Mouse (Mus musculus): Measurements from ENCODE around the gene Gm30191.

The Gm30191 gene

DNA sequence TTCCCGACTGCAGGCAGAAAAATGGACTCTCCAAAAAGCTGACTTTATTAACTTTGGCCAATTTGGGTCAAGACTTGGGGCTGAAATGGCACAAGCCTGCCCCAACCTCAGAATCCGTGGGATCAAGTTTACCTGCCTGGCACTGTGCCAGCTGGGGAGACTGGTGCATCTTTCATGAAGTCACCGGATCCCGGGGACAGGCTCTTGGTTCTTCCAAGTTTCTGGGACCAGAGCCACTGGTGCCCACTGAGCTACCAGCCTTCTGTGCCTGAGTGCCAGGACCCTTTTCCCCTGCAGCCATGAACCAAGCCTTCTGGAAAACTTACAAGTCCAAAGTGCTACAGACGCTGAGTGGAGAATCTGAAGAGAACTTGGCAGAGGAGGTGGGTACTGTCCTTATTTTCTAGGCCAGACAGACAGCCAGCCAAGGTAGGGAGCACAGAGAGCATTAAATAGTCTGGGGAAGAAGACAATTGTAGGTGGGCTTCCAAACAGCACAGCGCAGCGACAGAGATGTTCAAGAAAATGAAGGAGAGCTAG is at the start of gene Gm30191:
TSS of gene Gm30191 (plus strand) at position 217 of the 540 bp plus-strand sequence.
- DNase-seq (ENCODE audit: low read depth, low spot score) = no peak

DNA sequence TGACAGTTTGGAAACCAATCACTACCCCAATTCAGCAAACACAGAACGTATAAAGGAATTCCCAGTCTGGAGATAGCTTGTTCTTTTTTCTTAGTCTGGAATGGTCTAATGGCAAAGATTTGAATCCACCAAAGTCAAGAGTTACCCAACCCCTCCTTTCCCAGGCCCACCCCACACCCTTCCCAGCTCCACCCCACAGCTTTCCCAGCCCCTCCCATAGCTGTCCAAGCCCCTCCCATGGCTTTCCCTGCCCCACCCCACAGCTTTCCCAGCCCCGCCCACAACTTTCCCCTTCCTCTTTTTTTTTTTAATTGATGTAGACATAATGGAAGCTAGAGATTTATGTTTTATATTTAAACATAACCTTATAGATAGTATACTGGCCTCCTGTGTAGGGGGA is 47.4 kb upstream of the Gm30191 start:
- DNase-seq (ENCODE audit: low read depth, low spot score) = no peak

DNA sequence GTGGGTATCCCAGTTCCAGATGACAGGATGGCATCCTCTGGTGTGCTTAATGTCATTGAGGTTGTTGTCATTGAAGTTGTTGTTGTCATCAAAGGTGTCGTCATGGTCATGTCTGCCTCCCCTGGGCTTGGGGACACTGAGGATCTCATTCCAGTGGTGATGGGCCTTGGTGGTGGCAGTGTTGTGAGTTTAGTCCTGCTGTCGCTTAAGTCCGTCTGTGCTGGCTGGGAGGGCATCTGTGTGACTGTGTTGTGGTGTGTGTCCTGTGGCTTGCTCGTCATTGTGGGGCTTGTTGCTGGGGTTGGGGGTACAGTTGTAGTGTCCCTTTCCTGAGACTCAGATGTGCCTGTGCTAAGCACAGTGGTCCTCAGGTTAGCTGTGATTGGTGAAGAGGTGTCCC is 43.8 kb upstream of the Gm30191 start, which contains the start of gene Gm7534:
TSS of gene Gm7534 (minus strand) at position 101 of the 400 bp plus-strand sequence.
- no peak for DNase-seq (ENCODE audit: low read depth, low spot score)

GRCm38 (mm10) chr4:134203340-134203896 is 43.3 kb upstream of the Gm30191 start:
- DNase-seq (ENCODE audit: low read depth, low spot score) = no peak

DNA sequence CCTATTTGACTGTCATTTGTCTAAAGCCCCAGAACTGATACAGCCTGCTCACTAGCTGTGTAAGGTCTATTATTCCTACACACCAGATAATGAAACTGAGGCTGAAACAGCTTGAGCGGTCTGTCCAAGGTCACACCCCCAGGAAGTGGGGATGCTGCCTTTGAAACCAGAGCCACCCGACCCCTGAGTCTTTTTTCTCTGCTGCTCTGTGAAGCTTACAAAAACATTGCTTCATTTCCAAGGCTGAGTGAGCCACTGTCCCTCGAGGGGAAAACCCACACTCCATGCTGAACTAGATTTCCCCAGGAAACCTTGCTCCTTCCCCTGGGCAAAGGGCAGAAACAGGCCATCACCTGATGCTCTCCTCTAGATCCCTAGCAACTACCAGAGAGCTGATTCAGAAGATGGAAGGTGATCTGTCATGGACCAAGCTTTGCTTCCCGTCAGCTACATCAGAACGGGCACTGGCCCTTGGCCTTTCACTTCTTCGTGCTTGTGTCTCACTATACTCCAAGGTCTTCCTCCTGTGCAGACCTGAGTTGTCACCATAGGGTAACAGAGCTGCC is 40.2 kb upstream of the Gm30191 start:
- no peak for DNase-seq (ENCODE audit: low read depth, low spot score)

GRCm38 (mm10) chr4:134222793-134223600 is 23.7 kb upstream of the Gm30191 start:
- no peak for DNase-seq (ENCODE audit: low read depth, low spot score)

DNA sequence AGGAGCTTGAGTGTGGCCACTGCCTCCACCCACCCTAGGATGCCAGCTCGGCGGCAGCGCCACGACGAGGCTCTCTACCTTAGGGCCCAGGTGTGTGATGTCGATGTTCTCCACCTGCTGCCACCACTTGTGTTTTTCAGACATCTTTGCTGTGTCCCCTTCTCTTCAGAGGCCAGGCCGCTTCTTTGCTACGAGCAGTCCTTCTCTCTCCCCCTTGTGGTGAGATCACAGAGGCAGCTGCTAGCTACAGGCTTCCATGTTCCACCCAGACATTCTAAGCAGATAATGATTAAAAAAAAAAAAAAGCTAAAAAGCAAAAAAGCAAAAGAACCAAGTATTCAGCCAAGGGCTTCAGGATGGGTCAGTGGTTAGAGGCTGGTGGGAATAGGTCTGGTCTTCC is 19.5 kb upstream of the Gm30191 start, which contains the start of gene Catsper4:
TSS of gene Catsper4 (minus strand) at position 190 of the 400 bp plus-strand sequence.
- DNase-seq (ENCODE audit: low read depth, low spot score) = no peak

DNA sequence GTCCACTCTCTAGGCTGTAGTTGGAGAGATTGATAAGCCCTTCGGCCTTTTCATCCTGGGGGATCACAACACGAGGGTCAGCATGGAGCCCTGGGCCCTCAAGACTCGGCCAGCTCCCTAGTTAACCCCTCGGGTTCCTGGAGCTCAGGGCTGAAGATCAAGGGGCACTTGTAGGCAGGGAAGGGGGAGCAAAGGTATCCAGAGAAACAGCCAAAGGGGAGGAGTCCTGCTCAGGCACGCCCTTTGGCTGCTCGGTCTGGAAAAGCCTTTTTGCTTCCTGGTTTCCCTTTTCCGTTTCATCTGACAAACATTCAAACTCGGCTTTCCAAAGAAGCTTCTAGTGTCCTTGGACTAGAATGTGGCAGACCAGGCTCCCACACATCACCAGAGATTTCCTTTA is 16.3 kb upstream of the Gm30191 start:
- DNase-seq (ENCODE audit: low read depth, low spot score) = no peak

GRCm38 (mm10) chr4:134234876-134235275 is 11.9 kb upstream of the Gm30191 start:
- peak; percentile 80 for DNase-seq (ENCODE audit: low read depth, low spot score)

- peak; percentile 70 for DNase-seq (ENCODE audit: low read depth, low spot score)
Observed at GRCm38 (mm10) chr4:134237582-134238278, 9.0 kb upstream of the Gm30191 start.

GRCm38 (mm10) chr4:134238279-134238651 is 8.5 kb upstream of the Gm30191 start, which contains the start of gene Cnksr1:
Gene Cnksr1 (minus strand): TSS chr4:134238399.
- peak; percentile 85 for DNase-seq (ENCODE audit: low read depth, low spot score)

- DNase-seq (ENCODE audit: low read depth, low spot score) = no peak
Observed at GRCm38 (mm10) chr4:134238686-134239085, 8.0 kb upstream of the Gm30191 start.

- peak; percentile 45 for DNase-seq (ENCODE audit: low read depth, low spot score)
Observed at GRCm38 (mm10) chr4:134243516-134244250, 3.1 kb upstream of the Gm30191 start, which contains the start of gene E130218I03Rik. Gene E130218I03Rik (plus strand): TSS chr4:134243662.

GRCm38 (mm10) chr4:134245148-134245843 is 1.4 kb upstream of the Gm30191 start, which contains the start of gene Zfp593:
Gene Zfp593 (minus strand): TSS chr4:134245592.
- DNase-seq (ENCODE audit: low read depth, low spot score) = peak; percentile 87

GRCm38 (mm10) chr4:134246256-134246655 is 479 bp upstream of the Gm30191 start:
- DNase-seq (ENCODE audit: low read depth, low spot score) = no peak

DNA sequence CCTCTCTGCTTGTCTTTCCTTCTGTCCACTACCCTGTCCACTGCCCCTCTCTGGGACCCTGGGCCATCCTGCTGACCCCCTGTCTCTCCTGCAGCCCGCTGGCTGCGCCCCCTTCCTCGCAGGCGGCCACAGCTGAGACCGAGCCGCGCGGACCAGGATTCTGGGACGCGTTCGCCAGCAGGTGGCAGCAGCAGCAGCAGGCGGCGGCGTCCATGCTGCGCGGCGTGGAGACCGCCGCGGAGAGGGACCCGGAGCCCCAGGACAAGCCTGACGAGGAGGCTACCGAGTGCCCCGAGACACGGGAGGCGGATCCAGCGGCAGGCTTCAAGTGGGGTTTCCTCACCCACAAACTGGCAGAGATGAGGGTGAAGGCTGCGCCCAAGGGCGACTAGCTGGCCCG is 2.9 kb downstream of the Gm30191 start:
- no peak for DNase-seq (ENCODE audit: low read depth, low spot score)

GRCm38 (mm10) chr4:134250116-134250929 is 3.6 kb downstream of the Gm30191 start:
- DNase-seq (ENCODE audit: low read depth, low spot score) = no peak

- DNase-seq (ENCODE audit: low read depth, low spot score) = no peak
Observed at GRCm38 (mm10) chr4:134250930-134251240, 4.2 kb downstream of the Gm30191 start.
